Comparison of ENCODE assay signal across 11 mouse cellular contexts in the genomic region with DNA sequence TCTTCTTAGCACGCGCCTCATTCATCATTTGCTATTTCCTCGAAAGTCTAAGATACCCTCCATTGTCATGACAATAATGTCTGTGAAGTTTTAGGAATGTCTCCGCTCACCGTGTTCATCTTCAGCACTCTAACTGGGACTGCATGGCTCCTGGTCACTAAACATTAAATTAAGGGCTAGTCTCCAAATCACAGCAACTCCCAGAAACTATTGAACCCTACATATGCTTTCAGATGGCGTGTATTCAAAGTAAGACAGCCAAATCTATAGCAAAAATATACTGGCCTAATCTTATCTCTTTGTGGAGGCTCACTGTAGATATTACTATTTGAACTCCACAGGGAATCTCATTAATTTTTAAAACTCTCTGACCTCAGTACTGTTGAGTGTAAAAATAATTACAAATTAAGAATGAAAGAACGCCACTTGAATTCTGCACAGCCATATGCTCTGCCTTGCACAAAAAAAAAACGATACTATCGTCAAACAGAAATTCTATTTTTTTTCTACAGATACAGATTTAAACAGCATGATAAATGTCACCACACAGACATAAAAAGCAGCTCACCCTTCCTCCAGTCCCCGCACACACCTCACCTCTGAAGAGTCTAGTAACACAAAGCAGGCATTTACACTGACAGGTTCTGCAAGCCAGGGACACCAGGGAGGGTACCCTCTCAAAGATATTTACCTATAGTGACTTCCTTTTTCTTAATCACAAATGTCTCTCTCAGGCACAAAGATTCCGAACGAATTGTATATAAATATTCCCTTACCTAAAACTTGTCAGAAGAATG.
DNase-seq lines count a peak whose midpoint lies in the region; ATAC-seq and TF ChIP-seq lines count a peak whose summit lies in the region.
"Had no signal": no experiment of that assay in that cellular context is flagged by ENCODE, and none has a peak within 500 bp of the region (broad histone marks: within the 10 kb centered on the region; RNA-seq: fewer than 3 reads in every experiment).

No protein-coding gene starts in this region.

- peak overlapping the region; percentile 21 for H3K4me3 ChIP-seq in cerebellum, adult 2 months (replicated peaks; ENCODE audit: insufficient read depth, low read depth, low read length)
- H3K4me3 ChIP-seq in neural tube, embryonic 11.5 days (ENCODE audit: low read depth, low read length): peak overlapping the region; percentile 46
- peak overlapping the region; percentile 1 for H3K4me3 ChIP-seq in limb, embryonic 14.5 days (replicated peaks; ENCODE audit: low read length)
- peak overlapping the region; percentile 33 for H3K4me3 ChIP-seq in olfactory bulb, adult 2 months (ENCODE audit: insufficient read depth, low read depth, low read length)
- H3K4me3 ChIP-seq: erythroblast, embryonic 14.5 days; liver, embryonic 12.5 days had no signal

- TF ChIP-seq CTCF in cerebellum, adult 2 months (IDR thresholded peaks at IDR 0.05; ENCODE audit: borderline replicate concordance, insufficient read depth, low read depth, low read length): no peak
- TF ChIP-seq CTCF in olfactory bulb, adult 2 months (IDR thresholded peaks at IDR 0.05; ENCODE audit: insufficient read depth, low read depth, low read length): no peak

- no peak for ATAC-seq in neural tube, embryonic 11.5 days (ENCODE audit: insufficient read depth, low FRiP score, low TSS enrichment)
- ATAC-seq in limb, embryonic 14.5 days (ENCODE audit: low FRiP score, low read depth): no peak
- ATAC-seq: liver, embryonic 12.5 days had no signal

- peak overlapping the region; percentile 71 for H3K9ac ChIP-seq in neural tube, embryonic 11.5 days (ENCODE audit: low read length)
- no peak overlapping the region for H3K9ac ChIP-seq in limb, embryonic 14.5 days (ENCODE audit: low read depth, low read length, severe bottlenecking)
- H3K9ac ChIP-seq: liver, embryonic 12.5 days had no signal

- H3K9me3 ChIP-seq in neural tube, embryonic 11.5 days (ENCODE audit: control insufficient read depth, low read length): no peaks in the 10 kb centered on the region
- H3K9me3 ChIP-seq in limb, embryonic 14.5 days (ENCODE audit: control insufficient read depth, low read length): no peaks in the 10 kb centered on the region
- H3K9me3 ChIP-seq: liver, embryonic 12.5 days had no signal

- no peak for DNase-seq in cerebellum, adult 2 months
- no peak for DNase-seq in cerebellum, postnatal 25 days
- no peak for DNase-seq in neural tube, embryonic 11.5 days (ENCODE audit: low spot score)
- no peak for DNase-seq in neural tube, embryonic 10.5 days (ENCODE audit: extremely low spot score, low spot score)
- DNase-seq in limb, embryonic 14.5 days (ENCODE audit: low spot score): no peak
- DNase-seq in lung, postnatal 25 days (ENCODE audit: low spot score): no peak
- DNase-seq in lung, postnatal 14 days: no peak
- DNase-seq: thymus, postnatal 14 days had no signal

- H3K36me3 ChIP-seq in neural tube, embryonic 11.5 days (ENCODE audit: control insufficient read depth, insufficient read depth, low read length): no peaks in the 10 kb centered on the region
- H3K36me3 ChIP-seq in limb, embryonic 14.5 days (ENCODE audit: control insufficient read depth, insufficient read depth, low read length): no peaks in the 10 kb centered on the region
- H3K36me3 ChIP-seq: liver, embryonic 12.5 days had no signal

- 75% methylated on average over 12 of the region's 12 CpGs for whole genome bisulfite sequencing in cerebellum, adult 2 months
- 48% methylated on average over 12 of the region's 12 CpGs for WGBS in neural tube, embryonic 11.5 days
- WGBS in limb, embryonic 14.5 days: 64% methylated on average over 12 of the region's 12 CpGs
- WGBS in olfactory bulb, adult 2 months: 61% methylated on average over 12 of the region's 12 CpGs

- H3K27ac ChIP-seq in cerebellum, adult 2 months (ENCODE audit: insufficient read depth, low read length): no peak overlapping the region
- H3K27ac ChIP-seq in neural tube, embryonic 11.5 days (ENCODE audit: low read depth, low read length): peak overlapping the region; percentile 83
- H3K27ac ChIP-seq in limb, embryonic 14.5 days (replicated peaks; ENCODE audit: low read depth, low read length): no peak overlapping the region
- 0 out of 2 replicates have a peak overlapping the region, but pooled peaks have one; percentile 53 for H3K27ac ChIP-seq in olfactory bulb, adult 2 months (ENCODE audit: insufficient read depth, low read depth, low read length)
- H3K27ac ChIP-seq: liver, embryonic 12.5 days had no signal

- no peaks in the 10 kb centered on the region; the same call in 1 of the 2 replicates for H3K27me3 ChIP-seq in cerebellum, adult 2 months (ENCODE audit: control insufficient read depth, insufficient read depth, low read length)
- H3K27me3 ChIP-seq in neural tube, embryonic 11.5 days (ENCODE audit: control insufficient read depth, insufficient read depth, low read length): no peaks in the 10 kb centered on the region
- peaks cover 14% of the 10 kb centered on the region; the same call in 1 of the 2 replicates for H3K27me3 ChIP-seq in limb, embryonic 14.5 days (ENCODE audit: control insufficient read depth, insufficient read depth, low read length)

- peak overlapping the region; percentile 60 for H3K4me2 ChIP-seq in neural tube, embryonic 11.5 days (ENCODE audit: low read depth)
- peak overlapping the region; percentile 26 for H3K4me2 ChIP-seq in limb, embryonic 14.5 days (replicated peaks; ENCODE audit: low read depth, low read length, severe bottlenecking)
- H3K4me2 ChIP-seq: liver, embryonic 12.5 days had no signal

- H3K4me1 ChIP-seq in cerebellum, adult 2 months (ENCODE audit: control insufficient read depth, insufficient read depth, low read length): no peaks in the 10 kb centered on the region
- peaks cover 4% of the 10 kb centered on the region; the same call in 1 of the 2 replicates for H3K4me1 ChIP-seq in neural tube, embryonic 11.5 days (ENCODE audit: control insufficient read depth, insufficient read depth, low read length)
- no peaks in the 10 kb centered on the region for H3K4me1 ChIP-seq in limb, embryonic 14.5 days (ENCODE audit: control insufficient read depth, insufficient read depth, low read length)
- H3K4me1 ChIP-seq in olfactory bulb, adult 2 months (ENCODE audit: control insufficient read depth, insufficient read depth, low read length): peaks cover 4% of the 10 kb centered on the region; the same call in 1 of the 2 replicates
- H3K4me1 ChIP-seq: liver, embryonic 12.5 days had no signal

- TF ChIP-seq POLR2A in cerebellum, adult 2 months (IDR thresholded peaks at IDR 0.05; ENCODE audit: borderline replicate concordance, insufficient read depth, low read length): no peak
- no peak for TF ChIP-seq POLR2A in limb, embryonic 14.5 days (IDR thresholded peaks at IDR 0.05; ENCODE audit: borderline replicate concordance, extremely low read depth, insufficient read depth, insufficient read length)
- no peak for TF ChIP-seq POLR2A in olfactory bulb, adult 2 months (IDR thresholded peaks at IDR 0.05; ENCODE audit: insufficient read depth, low read depth, low read length)

Comparison
In these comparisons a context has a peak if more than half of its experiments do, and no peak if none do; other contexts are left out.
1. H3K27ac ChIP-seq: peak in neural tube, embryonic 11.5 days (single experiment) and olfactory bulb, adult 2 months (single experiment); none in cerebellum, adult 2 months (single experiment) and limb, embryonic 14.5 days (single experiment).
2. Peak in every context shown above with its lines, with median percentiles within 50 percentile points of each other: H3K4me3 ChIP-seq.